Mouse (Mus musculus) stomach, embryonic 16.5 days (tissue): ENCODE measurements around the gene Rfx4. TPM values are rescaled to one million over a fixed set of nuclear protein-coding genes. Genes with fewer than 3 reads are reported as not detected.

Experiments used
- ATAC-seq: fragments of 200-750 bp; cut with Nextera tagmentation; 2 replicates; pipeline ENCODE4 v1.8.0; 2017; ENCODE audit warnings: moderate number of reproducible peaks, moderate TSS enrichment; ENCODE audit not compliant: insufficient read depth, low FRiP score
- H3K27ac ChIP-seq: fragments of 300-500 bp; sonication (generic); 2 replicates; pipeline ENCODE4 v1.5.1; 2014; ENCODE audit warnings: low read length
- H3K27me3 ChIP-seq: fragments of 300-500 bp; sonication (generic); 2 replicates; pipeline ENCODE4 v1.6.1; 2014; ENCODE audit warnings: low read length, control low read depth, mixed read lengths; ENCODE audit not compliant: control insufficient read depth, insufficient read depth
- H3K36me3 ChIP-seq: fragments of 300-500 bp; sonication (generic); 2 replicates; pipeline ENCODE4 v1.6.1; 2014; ENCODE audit warnings: low read length; ENCODE audit not compliant: control insufficient read depth, insufficient read depth
- H3K4me1 ChIP-seq: fragments of 300-500 bp; sonication (generic); 2 replicates; pipeline ENCODE4 v1.6.1; 2014; ENCODE audit warnings: low read length, control low read depth, mixed read lengths; ENCODE audit not compliant: control insufficient read depth, insufficient read depth
- H3K4me2 ChIP-seq: fragments of 300-500 bp; sonication (generic); 2 replicates; pipeline ENCODE4 v1.6.1; 2014; ENCODE audit warnings: low read depth, low read length, mixed read lengths
- H3K4me3 ChIP-seq: fragments of 300-500 bp; sonication (generic); replicated peaks from 2 replicates; pipeline ENCODE4 v1.5.1; 2014; ENCODE audit warnings: mild to moderate bottlenecking, low read length
- H3K9ac ChIP-seq: fragments of 300-500 bp; sonication (generic); 2 replicates; pipeline ENCODE4 v1.6.1; 2014; ENCODE audit warnings: low read length
- H3K9me3 ChIP-seq: fragments of 300-500 bp; sonication (generic); replicated peaks from 2 replicates; pipeline ENCODE4 v1.6.1; 2016; ENCODE audit warnings: low read length, control low read depth; ENCODE audit not compliant: control insufficient read depth
- WGBS: fragments of 180-500 bp; shearing (Covaris S2); extraction: QIAGEN DNeasy Blood & Tissue Kit; methylation state at CpG from one replicate; pipeline ENCODE4 v1.1.7; 2014; 5-methylcytosine and 5-hydroxymethylcytosine counted together
- polyA plus RNA-seq: library from polyadenylated mRNA; unstranded; fragments of >200 nt; fragmentation: Nextera tagmentation; extraction: Ambion mirVana; gene quantifications from 2 replicates; pipeline ENCODE4 v1.2.1, GENCODE M21; 2015

Gene Rfx4
- polyA plus RNA-seq, 1 experiment from 2014 or later: not detected

DNA sequence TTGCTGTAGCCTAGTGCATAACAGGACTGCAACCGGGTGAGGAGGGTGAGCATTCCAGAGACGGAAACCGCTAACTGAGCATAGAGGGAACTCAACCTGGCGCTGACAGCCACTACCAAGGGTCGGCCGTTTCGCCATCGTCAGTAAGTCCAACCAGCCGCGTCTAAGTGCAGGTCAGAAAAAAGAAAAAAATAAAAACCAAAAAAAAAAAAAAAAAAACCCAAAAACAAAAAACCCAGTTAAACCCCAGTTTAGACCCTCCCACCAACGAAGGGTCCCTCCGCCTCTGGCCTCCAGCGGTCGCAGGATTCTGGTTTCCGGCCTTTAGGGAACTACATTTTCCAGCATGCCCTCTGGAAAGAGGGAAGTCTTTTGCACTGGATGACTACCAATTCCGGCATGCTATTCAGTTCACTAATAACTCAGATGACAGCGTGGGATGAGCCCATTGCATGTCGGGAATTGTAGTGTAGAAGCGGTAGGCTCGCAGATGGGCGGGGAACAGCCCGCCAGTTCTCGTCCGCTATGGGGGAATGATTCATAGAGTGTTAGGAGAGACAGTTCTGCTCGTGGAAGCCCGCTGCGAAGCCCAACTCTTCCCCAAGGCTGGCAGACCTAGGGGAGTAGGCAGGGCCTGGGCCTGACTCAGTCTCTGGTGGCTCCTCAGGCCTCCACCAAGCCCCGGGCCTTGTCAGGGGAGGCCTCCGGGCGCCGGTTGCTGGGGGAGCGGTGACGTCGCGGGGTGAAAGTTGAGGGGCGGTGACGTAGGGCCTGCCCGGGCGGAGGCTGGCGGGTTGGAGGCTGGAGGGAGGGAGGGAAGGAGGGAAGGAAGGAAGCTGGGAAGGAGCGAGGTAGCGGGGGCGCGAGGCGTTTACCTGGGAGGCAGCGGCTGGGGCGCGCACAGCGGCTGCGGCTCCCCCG, 161.2 kb downstream of the Rfx4 start, which contains the start of gene Ric8b:
TSS of gene Ric8b (plus strand) at position 807 of the 921 bp plus-strand sequence.
- H3K27ac ChIP-seq: peak within 1 kb of the TSS; percentile 97
- no peaks in the 10 kb centered on the region for H3K36me3 ChIP-seq
- no peaks in the 10 kb centered on the region for H3K27me3 ChIP-seq
- H3K9ac ChIP-seq: peak within 1 kb of the TSS; percentile 89
- peak; percentile 98 for ATAC-seq
- 0% methylated on average over 46 of the region's 51 CpGs for WGBS
- peak within 1 kb of the TSS; percentile 63 for H3K4me2 ChIP-seq
- H3K4me1 ChIP-seq: peaks cover 10% of the 10 kb centered on the region
- H3K9me3 ChIP-seq: no peaks in the 10 kb centered on the region
- H3K4me3 ChIP-seq: peak within 1 kb of the TSS; percentile 63

DNA sequence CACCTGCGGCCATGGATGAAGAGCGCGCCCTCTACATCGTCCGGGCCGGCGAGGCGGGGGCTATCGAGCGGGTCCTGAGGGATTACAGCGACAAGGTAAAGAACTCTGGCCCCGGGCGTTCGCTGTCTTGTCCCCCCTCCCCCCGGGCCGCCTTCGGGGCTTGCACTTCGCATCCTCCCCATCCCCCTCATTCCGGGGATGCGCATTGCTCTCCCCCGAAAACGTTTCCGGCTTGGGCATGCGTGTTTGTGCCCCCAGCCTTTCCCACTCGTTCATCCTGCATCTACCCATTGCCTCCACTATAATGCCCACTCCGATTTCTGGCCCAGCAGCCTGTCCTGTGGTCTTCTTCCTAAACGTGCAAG, 161.9 kb downstream of the Rfx4 start:
- Histone ChIP-seq H3K4me2 (peak overlapping the region; percentile 63), H3K36me3 (no peaks in the 10 kb centered on the region), H3K9ac (peak overlapping the region; percentile 89), H3K4me1 (peaks cover 10% of the 10 kb centered on the region), H3K4me3 (peak overlapping the region; percentile 63), H3K27me3 (no peaks in the 10 kb centered on the region), H3K9me3 (no peaks in the 10 kb centered on the region), H3K27ac (peak overlapping the region; percentile 97)
- peak; percentile 13; the same call in 1 of the 2 replicates for ATAC-seq
- under 1% methylated on average over 26 of the region's 27 CpGs for WGBS

DNA sequence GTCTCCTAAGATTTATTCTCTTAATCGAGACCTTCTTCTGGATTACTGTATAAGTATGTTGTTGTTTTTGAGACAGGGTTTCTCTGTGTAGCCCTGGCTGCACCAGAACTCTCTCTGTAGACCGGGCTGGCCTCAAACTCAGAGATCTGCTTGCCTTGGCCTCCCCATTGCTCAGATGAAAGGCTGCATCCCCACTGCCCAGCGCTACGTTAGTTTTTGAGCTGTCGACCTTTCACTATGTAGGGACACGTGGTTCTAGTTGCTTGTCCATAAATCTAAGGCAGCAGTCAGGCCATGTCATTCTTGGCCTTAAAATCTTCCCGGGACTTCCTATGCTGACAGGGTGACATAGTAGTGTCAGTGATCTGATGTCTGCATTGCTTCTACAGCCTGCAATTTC, 170.5 kb downstream of the Rfx4 start:
- Histone ChIP-seq H3K27ac (no peak overlapping the region), H3K4me1 (no peaks in the 10 kb centered on the region), H3K9ac (no peak overlapping the region), H3K36me3 (peaks cover 5% of the 10 kb centered on the region; the same call in 1 of the 2 replicates), H3K4me3 (no peak overlapping the region), H3K4me2 (no peak overlapping the region), H3K27me3 (no peaks in the 10 kb centered on the region), H3K9me3 (no peaks in the 10 kb centered on the region)
- ATAC-seq: no peak
- WGBS: 66% methylated on average over 7 of the region's 7 CpGs

DNA sequence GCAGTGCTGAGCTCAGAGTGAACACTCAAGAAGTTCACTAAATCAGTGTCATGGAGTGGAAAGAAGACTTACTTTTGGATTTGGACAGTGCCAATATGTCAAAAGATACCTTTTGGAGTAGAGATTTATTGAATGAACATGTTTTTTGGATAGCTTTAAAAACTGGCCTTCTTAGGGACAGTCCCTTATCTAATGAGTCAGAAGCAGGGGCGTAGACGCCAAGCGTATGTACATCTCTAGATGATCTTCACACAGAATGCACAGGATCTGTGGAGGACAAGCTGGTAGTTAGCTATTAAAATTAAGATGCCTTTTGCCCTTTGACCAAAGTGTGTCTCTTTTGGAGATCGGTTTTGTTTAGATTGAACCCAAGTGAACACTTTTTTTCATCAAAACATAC, 171.0 kb downstream of the Rfx4 start:
- Histone ChIP-seq H3K9ac (no peak overlapping the region), H3K4me2 (no peak overlapping the region), H3K4me3 (no peak overlapping the region), H3K4me1 (no peaks in the 10 kb centered on the region), H3K9me3 (no peaks in the 10 kb centered on the region), H3K36me3 (peaks cover 5% of the 10 kb centered on the region; the same call in 1 of the 2 replicates), H3K27me3 (no peaks in the 10 kb centered on the region), H3K27ac (no peak overlapping the region)
- ATAC-seq: no peak
- 73% methylated on average over 4 of the region's 4 CpGs for WGBS

DNA sequence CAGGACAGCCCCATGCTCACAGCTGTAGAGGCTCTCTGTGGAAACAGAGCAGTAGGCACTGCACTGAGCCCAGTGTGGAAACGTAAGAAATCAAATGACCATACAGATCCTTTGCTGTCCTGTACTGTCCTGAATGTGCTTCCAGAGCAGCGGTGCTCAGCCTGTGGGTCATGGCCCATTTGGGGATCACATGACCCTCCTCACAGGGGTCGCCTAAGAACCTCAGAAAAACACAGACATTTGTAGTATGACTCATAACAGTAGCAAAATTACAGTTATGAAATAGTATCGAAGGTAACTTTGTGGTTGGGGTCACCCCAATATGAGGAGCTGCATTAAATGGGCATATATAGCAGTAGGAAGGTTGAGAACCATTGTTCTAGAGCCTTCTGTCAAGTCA, 172.6 kb downstream of the Rfx4 start:
- H3K36me3 ChIP-seq: peaks cover 5% of the 10 kb centered on the region; the same call in 1 of the 2 replicates
- no peak for ATAC-seq
- no peaks in the 10 kb centered on the region for H3K9me3 ChIP-seq
- no peak overlapping the region for H3K9ac ChIP-seq
- H3K4me2 ChIP-seq: no peak overlapping the region
- H3K27ac ChIP-seq: no peak overlapping the region; the same call in 1 of the 2 replicates
- no peak overlapping the region for H3K4me3 ChIP-seq
- no peaks in the 10 kb centered on the region for H3K4me1 ChIP-seq
- 83% methylated on average over 4 of the region's 4 CpGs for WGBS
- no peaks in the 10 kb centered on the region for H3K27me3 ChIP-seq

DNA sequence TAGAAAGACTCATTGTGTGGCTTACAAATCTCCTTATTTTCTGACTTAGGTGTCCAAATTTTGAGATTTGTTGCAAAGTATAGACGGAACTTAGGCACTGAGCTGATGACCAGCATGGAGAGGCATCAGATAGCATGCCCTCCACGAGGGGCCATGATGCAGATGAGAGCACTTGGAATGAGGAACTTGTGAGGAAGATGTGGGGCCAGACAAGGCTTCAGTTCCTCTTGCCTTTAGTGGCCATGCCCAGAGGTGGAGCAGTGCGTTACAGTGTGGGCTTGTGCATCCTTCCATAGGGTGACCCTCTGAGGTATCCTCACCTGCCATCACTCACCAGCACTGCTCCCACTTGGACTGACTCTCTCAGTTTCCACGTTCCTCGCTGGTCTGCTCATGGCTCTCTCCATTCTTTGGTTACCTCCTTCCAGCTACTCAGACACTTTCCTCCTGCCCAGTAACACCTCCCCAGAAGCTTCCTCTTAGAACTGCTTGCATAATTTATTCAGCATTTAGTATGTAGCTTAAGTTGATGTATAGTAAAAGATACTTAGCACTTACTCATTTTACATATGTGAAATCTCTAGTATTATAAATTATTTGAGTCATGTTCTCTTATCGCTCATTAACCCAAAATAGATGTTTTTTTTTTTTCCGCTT, 179.8 kb downstream of the Rfx4 start:
- no peaks in the 10 kb centered on the region for H3K27me3 ChIP-seq
- WGBS: 79% methylated on average over 7 of the region's 7 CpGs
- H3K27ac ChIP-seq: no peak overlapping the region
- H3K4me1 ChIP-seq: peaks cover 5% of the 10 kb centered on the region; the same call in 1 of the 2 replicates
- H3K36me3 ChIP-seq: no peaks in the 10 kb centered on the region
- no peak for ATAC-seq
- H3K9ac ChIP-seq: no peak overlapping the region
- H3K4me2 ChIP-seq: no peak overlapping the region
- H3K4me3 ChIP-seq: no peak overlapping the region
- H3K9me3 ChIP-seq: no peaks in the 10 kb centered on the region

DNA sequence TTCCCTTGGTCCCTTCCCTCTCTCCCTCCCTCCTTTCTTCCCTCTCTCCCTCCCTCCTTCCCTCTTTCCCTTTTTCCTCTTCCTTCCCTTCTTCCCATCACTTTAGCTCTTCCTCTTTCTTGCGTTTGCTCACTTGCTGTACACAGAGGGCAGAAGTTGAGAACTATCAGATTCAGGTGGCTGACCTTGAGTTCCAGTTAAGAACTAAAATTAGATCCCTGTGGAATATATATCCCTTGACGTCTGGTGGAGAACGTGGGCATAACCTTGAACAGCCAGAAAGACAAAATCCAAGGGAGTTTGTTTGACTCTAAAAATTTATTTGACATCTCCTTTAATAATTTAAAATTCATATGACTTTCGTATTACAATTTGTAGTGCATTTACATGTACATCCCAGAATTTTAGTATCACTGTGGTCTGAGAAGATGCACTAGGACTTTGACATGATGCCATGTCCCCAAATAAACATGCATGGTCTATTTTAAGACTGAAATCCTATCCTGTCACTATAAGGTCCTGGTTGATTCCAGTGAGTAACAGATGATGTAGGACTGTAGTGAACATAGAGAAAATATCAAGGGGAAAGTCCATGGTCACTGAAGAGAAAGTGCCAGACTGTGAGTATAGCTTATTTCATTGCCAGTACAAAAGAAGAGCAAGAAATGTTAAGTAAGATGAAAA, 181.1 kb downstream of the Rfx4 start:
- no peak for ATAC-seq
- Histone ChIP-seq H3K4me1 (peaks cover 5% of the 10 kb centered on the region; the same call in 1 of the 2 replicates), H3K9me3 (no peaks in the 10 kb centered on the region), H3K27ac (no peak overlapping the region), H3K27me3 (no peaks in the 10 kb centered on the region), H3K4me2 (no peak overlapping the region), H3K9ac (no peak overlapping the region), H3K36me3 (no peaks in the 10 kb centered on the region), H3K4me3 (no peak overlapping the region)
- 62% methylated on average over 4 of the region's 4 CpGs for WGBS

DNA sequence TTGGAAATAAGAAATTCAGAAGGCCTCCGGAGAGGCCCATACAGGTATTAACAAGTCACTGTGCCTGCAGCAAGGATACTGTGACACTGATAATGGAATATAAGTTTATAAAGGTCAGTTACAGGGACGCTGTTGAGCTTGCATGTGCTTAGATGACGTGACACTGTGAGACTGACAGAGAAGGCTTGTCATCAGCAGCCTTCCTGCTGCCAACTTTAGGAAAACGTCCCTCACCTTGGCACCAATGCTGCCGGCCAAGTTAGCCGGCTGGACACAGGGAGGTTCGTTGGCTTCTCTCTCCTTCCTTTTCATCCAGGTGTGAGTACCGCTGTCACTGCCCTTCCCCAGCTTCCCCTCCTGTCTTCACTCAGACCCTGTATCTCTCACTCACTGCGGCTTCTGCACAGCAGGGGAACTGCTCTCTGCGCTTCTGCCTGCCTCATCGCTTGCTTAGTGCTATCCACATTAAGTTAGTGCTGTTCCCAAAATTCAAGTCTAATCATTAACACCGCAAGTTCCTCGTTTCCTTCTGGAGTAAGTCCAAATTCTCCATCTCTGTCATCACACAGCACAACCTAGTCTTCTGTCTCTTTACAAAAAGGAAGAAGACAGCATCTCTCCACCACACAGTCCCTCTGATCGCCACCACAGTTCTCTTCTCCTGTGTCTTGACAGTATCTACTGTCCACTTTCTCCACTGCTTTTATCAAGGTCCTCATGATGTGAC, 182.4 kb downstream of the Rfx4 start:
- Histone ChIP-seq H3K4me3 (no peak overlapping the region), H3K27me3 (no peaks in the 10 kb centered on the region), H3K9me3 (no peaks in the 10 kb centered on the region)

More for the DNA sequence above, 182.4 kb downstream of the Rfx4 start:
- H3K4me2 ChIP-seq: no peak overlapping the region
- no peak overlapping the region for H3K9ac ChIP-seq
- no peaks in the 10 kb centered on the region for H3K36me3 ChIP-seq
- no peak overlapping the region for H3K27ac ChIP-seq
- no peak for ATAC-seq
- H3K4me1 ChIP-seq: peaks cover 5% of the 10 kb centered on the region; the same call in 1 of the 2 replicates
- WGBS: 79% methylated on average over 14 of the region's 14 CpGs
